Mouse (Mus musculus) lung, adult 2 months (tissue): ENCODE data around the gene Snrpd3. TPM values are rescaled to one million over a fixed set of nuclear protein-coding genes. Genes with fewer than 3 reads are reported as not detected.

Experiments used
- DNase-seq: peaks from one replicate; pipeline ENCODE4 v3.0.0; 2022
- H3K4me1 ChIP-seq: fragments of 200-500 bp; 2 replicates; pipeline ENCODE4 v1.6.1; 2011; ENCODE audit warnings: low read length; ENCODE audit not compliant: control insufficient read depth, insufficient read depth
- H3K4me3 ChIP-seq: fragments of 200-500 bp; replicated peaks from 2 replicates; pipeline ENCODE3; 2011; ENCODE audit warnings: low read depth, mild to moderate bottlenecking, control low read depth, low read length; ENCODE audit errors: extremely low read depth
- CTCF ChIP-seq: fragments of 200-500 bp; IDR thresholded peaks from 2 replicates; pipeline ENCODE4 v1.5.1; 2011; ENCODE audit warnings: mild to moderate bottlenecking, low read length, control low read depth; ENCODE audit not compliant: insufficient read depth
- POLR2A ChIP-seq: fragments of 200-500 bp; IDR thresholded peaks from 2 replicates; pipeline ENCODE4 v1.6.1; 2011; ENCODE audit warnings: low read depth, mild to moderate bottlenecking, control low read depth, low read length, borderline replicate concordance; ENCODE audit errors: extremely low read depth
- WGBS: fragments of 180-500 bp; shearing (Covaris S2); methylation state at CpG from one replicate; pipeline ENCODE4 v1.1.7; 2018; 5-methylcytosine and 5-hydroxymethylcytosine counted together
- polyA plus RNA-seq: library from polyadenylated mRNA; depleted of rRNA; stranded (reverse); fragments of >200 nt; gene quantifications from 2 replicates; pipeline ENCODE4 v1.2.3, GENCODE M21; 2012

Snrpd3 gene
- polyA plus RNA-seq, 1 experiment: 17.2 TPM

DNA sequence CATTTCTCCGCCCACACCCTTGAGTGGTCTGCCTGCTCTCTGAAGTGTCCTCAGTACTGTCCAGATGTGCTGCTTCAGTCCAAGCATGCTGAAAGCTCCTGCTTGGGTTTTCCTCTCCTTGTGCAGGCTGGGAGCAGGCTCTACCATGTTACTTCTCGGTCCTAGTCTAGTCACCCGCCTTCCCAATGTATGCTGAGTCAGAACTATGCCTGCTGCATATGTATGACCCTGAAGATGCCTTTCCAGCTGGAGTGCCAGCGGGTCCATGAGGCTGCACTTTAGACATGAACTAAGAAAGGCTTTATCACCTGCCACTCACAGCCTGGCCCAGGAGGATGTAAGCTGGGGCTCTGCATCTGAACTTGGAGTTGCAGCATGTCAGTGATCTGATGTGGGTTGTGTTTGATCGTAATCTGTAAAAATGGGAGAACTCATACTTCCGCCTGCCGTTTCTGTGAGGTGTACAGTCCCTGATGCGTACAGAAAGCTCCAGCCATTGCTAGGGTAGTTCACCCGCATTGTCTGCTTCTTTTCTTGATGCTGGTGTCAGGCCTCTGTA lies 14.3 kb downstream of the Snrpd3 start:
- no peak for DNase-seq
- H3K4me1 ChIP-seq: no peaks in the 10 kb centered on the region; the same call in 1 of the 2 replicates
- WGBS: 89% methylated on average over 9 of the region's 9 CpGs
- TF ChIP-seq POLR2A: no peak
- no peak for TF ChIP-seq CTCF
- H3K4me3 ChIP-seq: no peak overlapping the region

DNA sequence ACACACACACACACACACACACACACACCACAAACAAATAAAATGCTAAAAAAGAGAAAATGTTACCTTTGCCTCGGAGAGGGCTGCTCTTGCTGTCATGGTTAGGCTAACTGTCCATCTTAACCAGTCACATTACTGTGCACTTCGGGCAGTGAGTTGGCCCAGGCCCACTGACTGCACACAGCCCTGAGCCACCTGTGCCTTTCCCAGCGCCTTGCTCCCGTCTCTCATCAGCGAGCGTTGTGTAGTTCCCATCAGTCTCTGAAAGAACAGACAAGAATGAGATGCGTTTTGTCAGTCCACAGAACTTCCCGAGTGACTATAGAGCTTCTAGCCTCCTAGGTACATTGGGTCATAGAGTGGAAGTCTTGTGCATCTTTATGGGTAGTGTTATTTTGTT lies 16.9 kb downstream of the Snrpd3 start:
- TF ChIP-seq POLR2A: no peak
- no peak for TF ChIP-seq CTCF
- WGBS: 89% methylated on average over 8 of the region's 8 CpGs
- no peaks in the 10 kb centered on the region; the same call in 1 of the 2 replicates for H3K4me1 ChIP-seq
- no peak overlapping the region for H3K4me3 ChIP-seq
- DNase-seq: no peak

DNA sequence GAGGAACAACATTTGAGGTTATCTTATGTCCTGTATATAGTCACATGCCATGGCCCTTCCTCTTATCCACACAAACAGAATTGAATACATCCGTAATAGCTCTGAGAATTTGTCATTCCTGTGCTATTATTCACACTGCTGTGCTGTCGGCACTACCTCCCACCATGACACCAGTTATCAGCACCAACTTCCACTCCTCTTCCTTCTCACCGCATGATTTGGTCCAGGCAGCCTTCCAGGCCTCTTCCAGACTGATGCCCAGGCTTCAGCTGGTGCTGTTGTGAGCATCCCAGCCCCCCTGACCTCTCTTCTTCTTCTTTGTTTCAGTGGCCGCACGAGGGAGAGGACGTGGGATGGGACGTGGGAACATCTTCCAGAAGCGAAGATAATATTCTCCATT lies 17.6 kb downstream of the Snrpd3 start:
- TF ChIP-seq POLR2A: no peak
- no peak for TF ChIP-seq CTCF
- DNase-seq: no peak
- no peaks in the 10 kb centered on the region; the same call in 1 of the 2 replicates for H3K4me1 ChIP-seq
- no peak overlapping the region for H3K4me3 ChIP-seq
- WGBS: 66% methylated on average over 8 of the region's 8 CpGs

DNA sequence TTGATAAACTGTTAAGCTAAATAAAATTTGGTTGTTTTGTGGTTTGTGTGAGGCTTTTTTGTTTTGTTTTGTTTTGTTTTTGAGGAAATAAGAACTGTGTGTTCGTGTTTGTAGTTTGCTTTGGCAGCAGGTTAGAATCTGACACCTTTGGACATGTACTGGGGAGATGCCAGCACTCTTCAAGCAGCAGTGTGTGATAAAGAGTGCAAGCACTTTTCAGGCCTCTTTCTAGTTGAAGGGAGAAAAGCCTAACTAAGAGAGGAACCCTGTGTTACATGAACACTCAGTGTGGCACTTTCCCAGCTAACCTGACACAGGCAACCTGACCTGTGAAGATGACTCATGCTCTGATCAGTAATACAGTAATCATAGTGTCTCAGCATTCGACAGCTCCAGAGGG lies 18.1 kb downstream of the Snrpd3 start:
- no peak for TF ChIP-seq POLR2A
- no peak for TF ChIP-seq CTCF
- DNase-seq: no peak
- 69% methylated on average over 2 of the region's 2 CpGs for WGBS
- Histone ChIP-seq H3K4me3 (no peak overlapping the region), H3K4me1 (no peaks in the 10 kb centered on the region; the same call in 1 of the 2 replicates)

DNA sequence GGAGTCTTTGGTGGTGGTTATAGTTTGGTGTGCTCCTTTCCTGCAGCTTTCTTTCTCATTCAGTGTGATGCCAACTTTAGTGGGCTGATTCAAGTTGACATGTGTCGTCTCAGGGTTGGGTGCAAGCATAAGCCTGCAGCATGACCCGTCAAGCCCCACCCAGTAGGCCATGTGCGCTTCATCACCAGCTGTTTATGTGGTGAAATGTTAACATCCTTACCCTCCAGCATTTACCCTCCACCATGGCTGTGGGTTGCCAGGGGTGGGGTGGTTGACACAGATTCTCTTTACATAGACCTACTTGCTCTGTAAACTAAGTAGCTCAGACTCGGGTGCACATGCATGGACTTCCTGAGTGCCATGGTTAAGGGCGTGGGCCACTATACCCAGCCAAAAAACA lies 18.8 kb downstream of the Snrpd3 start:
- TF ChIP-seq CTCF: no peak
- no peak for TF ChIP-seq POLR2A
- Histone ChIP-seq H3K4me3 (no peak overlapping the region), H3K4me1 (no peaks in the 10 kb centered on the region; the same call in 1 of the 2 replicates)
- 71% methylated on average over 5 of the region's 5 CpGs for WGBS
- no peak for DNase-seq

DNA sequence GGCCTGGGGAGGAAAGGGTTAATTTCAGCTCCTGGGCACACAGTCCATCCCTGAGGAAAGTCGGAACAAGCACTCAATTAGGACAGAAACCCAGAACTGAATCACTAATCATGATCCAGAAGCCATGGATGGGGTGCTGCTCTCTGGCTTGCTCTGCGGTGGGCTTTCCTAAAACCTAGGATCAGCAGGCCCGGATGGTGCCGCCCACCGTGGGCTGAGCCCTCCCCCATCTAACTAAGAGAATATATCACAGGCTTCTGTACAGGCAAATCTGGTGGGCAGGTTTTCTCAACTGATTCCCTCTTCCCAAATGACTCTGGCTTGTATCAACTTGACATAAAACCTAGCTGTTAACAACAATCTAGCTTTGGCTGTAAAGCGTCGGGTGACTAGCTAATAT lies 30.6 kb downstream of the Snrpd3 start:
- TF ChIP-seq POLR2A: no peak
- TF ChIP-seq CTCF: no peak
- DNase-seq: no peak
- Histone ChIP-seq H3K4me1 (no peaks in the 10 kb centered on the region), H3K4me3 (no peak overlapping the region)
- 69% methylated on average over 7 of the region's 7 CpGs for WGBS

DNA sequence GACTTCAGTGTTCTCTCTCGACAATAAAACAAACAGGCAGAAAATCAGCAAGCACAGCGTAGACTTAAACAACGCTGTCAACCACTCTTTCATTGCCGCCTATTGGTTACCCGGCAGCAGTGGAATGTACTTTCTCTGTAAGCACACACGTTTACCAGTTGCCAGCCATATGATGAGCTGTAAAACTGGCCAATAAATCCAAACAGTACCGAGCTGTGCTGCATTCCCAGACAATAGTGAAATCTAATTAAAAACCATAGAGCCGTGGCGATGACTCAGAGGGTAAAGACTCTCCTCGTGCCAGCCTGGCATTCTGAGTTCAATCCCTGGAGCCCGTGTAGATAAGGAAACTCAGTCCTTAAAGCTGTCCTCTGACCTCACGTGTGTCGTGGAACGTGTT lies 31.1 kb downstream of the Snrpd3 start:
- H3K4me1 ChIP-seq: no peaks in the 10 kb centered on the region
- 45% methylated on average over 14 of the region's 14 CpGs for whole genome bisulfite sequencing
- DNase-seq: no peak
- H3K4me3 ChIP-seq: no peak overlapping the region
- TF ChIP-seq POLR2A: no peak
- TF ChIP-seq CTCF: no peak

DNA sequence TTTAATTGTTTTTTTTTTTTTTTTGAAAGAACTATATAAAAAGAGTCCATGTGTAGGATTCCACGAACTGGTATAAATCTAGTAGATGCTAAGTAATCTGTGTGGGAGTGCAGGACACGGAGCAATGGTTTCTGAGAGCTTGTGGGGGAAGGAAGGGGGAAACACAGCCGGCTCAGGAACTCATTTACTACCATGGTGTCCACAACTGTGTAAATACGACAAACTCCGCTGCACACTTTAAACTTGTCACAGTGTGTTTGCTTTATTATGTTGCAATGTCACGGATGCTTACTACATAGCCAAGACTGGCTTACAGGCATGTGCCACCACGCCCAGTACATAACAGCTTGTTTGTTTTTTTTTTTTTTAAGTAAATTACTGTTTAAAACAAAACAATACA lies 32.5 kb downstream of the Snrpd3 start:
- H3K4me3 ChIP-seq: no peak overlapping the region
- no peaks in the 10 kb centered on the region for H3K4me1 ChIP-seq
- TF ChIP-seq CTCF: no peak
- no peak for TF ChIP-seq POLR2A
- WGBS: 45% methylated on average over 7 of the region's 7 CpGs
- no peak for DNase-seq

DNA sequence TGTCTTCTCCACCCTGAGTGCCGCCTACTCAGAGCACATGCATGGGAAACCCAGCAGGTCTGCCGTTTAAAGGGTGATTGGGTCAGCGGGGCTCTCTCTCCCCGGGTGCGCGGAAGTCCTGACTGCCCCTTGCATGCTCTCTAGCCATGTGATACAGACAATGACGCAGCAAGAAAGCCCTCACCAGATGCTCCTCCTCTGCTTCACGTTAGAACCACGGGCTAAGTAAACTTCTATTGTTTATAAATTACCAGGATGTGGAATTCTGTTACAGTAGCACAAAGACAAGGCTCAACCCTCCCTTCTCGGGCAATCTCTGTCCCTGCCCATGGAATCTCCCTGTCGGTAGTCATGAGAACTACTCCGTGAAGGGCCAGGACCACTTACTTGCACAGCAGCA lies 33.8 kb downstream of the Snrpd3 start:
- no peaks in the 10 kb centered on the region for H3K4me1 ChIP-seq
- DNase-seq: no peak
- H3K4me3 ChIP-seq: no peak overlapping the region
- TF ChIP-seq CTCF (no peak), POLR2A (no peak)
- 13% methylated on average over 12 of the region's 12 CpGs for WGBS

DNA sequence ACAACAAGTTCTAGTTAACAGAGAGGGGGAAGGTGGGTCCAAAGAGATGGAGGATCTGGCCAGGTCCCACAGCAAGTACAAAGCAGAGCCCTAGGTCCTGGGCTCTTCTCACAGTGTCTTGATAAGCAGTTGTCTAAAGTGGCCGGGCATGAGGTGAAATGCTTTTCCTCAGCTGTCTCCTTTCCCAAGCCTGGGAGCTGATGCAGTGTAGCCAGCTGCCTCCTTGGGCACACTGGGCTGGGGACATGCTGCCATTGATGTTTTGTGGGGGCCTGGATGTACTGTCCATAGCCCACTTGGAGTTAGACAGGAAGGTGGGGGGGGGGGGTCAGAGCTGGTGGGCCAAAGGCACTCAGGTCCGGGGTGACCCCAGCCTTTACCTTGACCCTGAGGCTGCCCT lies 34.8 kb downstream of the Snrpd3 start:
- Histone ChIP-seq H3K4me1 (no peaks in the 10 kb centered on the region), H3K4me3 (no peak overlapping the region)
- WGBS: 83% methylated on average over 2 of the region's 2 CpGs
- TF ChIP-seq POLR2A (no peak), CTCF (no peak)
- no peak for DNase-seq
